Mouse (Mus musculus) myocyte (in vitro differentiated cells): ENCODE results near the gene Nipal3. TPM values are rescaled to one million over a fixed set of nuclear protein-coding genes. Genes with fewer than 3 reads are reported as not detected.

ENCODE experiments used
- H3K27me3 ChIP-seq: one replicate; pipeline ENCODE4 v1.6.1; 2011; ENCODE audit not compliant: control insufficient read depth, insufficient read depth, insufficient read length
- H3K36me3 ChIP-seq: one replicate; pipeline ENCODE4 v1.6.1; 2011; ENCODE audit not compliant: control insufficient read depth, insufficient read depth
- H3K4me2 ChIP-seq: one replicate; pipeline ENCODE4 v1.6.1; 2011; ENCODE audit warnings: low read depth, control low read depth
- H3K4me3 ChIP-seq: one replicate; pipeline ENCODE4 v1.5.1; 2011; ENCODE audit warnings: mild to moderate bottlenecking, control low read depth, moderate library complexity
- H3K79me2 ChIP-seq: one replicate; pipeline ENCODE4 v1.6.1; 2011; ENCODE audit not compliant: control insufficient read depth, insufficient read depth
- H3ac ChIP-seq: one replicate; pipeline ENCODE4 v1.6.1; 2011; ENCODE audit not compliant: control insufficient read depth, insufficient read length
- CEBPB ChIP-seq: IDR thresholded peaks from 2 replicates; pipeline ENCODE4 v1.6.1; 2011; ENCODE audit warnings: mild to moderate bottlenecking, moderate library complexity; ENCODE audit not compliant: poor library complexity, insufficient read depth, severe bottlenecking
- E2F4 ChIP-seq: IDR thresholded peaks from one replicate; pipeline ENCODE4 v1.6.1; 2011; ENCODE audit warnings: mild to moderate bottlenecking, control low read depth, moderate library complexity; ENCODE audit not compliant: insufficient read depth
- MAX ChIP-seq: IDR thresholded peaks from one replicate; pipeline ENCODE4 v1.6.1; 2011; ENCODE audit warnings: low read depth, mild to moderate bottlenecking, control low read depth
- MYOD1 ChIP-seq, 3 experiments: IDR thresholded peaks; one replicate each; pipeline ENCODE4 v1.6.1; 2011; ENCODE audit warnings: control low read depth in 2 of 3, low read depth in 2 of 3, mild to moderate bottlenecking in 2 of 3, moderate library complexity in 1 of 3; ENCODE audit not compliant: insufficient read length in 2 of 3, control insufficient read depth in 1 of 3
- MYOG ChIP-seq, 3 experiments: IDR thresholded peaks; one replicate each; pipeline ENCODE4 v1.6.1; 2011; ENCODE audit warnings: control low read depth in 2 of 3, low read depth in 2 of 3, mild to moderate bottlenecking in 2 of 3; ENCODE audit not compliant: insufficient read length in 2 of 3, control insufficient read depth in 1 of 3, insufficient read depth in 1 of 3
- POLR2A ChIP-seq: IDR thresholded peaks from one replicate; pipeline ENCODE4 v1.6.1; 2011; ENCODE audit warnings: low read depth, mild to moderate bottlenecking, control low read depth, moderate library complexity; ENCODE audit not compliant: insufficient read length
- POLR2AphosphoS2 ChIP-seq: IDR thresholded peaks from one replicate; pipeline ENCODE4 v1.6.1; 2011; ENCODE audit warnings: low read depth, control low read depth; ENCODE audit not compliant: insufficient read length
- REST ChIP-seq: IDR thresholded peaks from one replicate; pipeline ENCODE4 v1.6.1; 2011; ENCODE audit warnings: mild to moderate bottlenecking, control low read depth, moderate library complexity; ENCODE audit not compliant: insufficient read depth, insufficient read length
- SRF ChIP-seq: IDR thresholded peaks from one replicate; pipeline ENCODE4 v1.6.1; 2011; ENCODE audit warnings: low read depth; ENCODE audit not compliant: control insufficient read depth, insufficient read length
- TCF12 ChIP-seq: IDR thresholded peaks from one replicate; pipeline ENCODE4 v1.6.1; 2011; ENCODE audit warnings: mild to moderate bottlenecking, control low read depth; ENCODE audit not compliant: poor library complexity, insufficient read depth, severe bottlenecking
- TCF3 ChIP-seq: IDR thresholded peaks from one replicate; pipeline ENCODE4 v1.6.1; 2011; ENCODE audit warnings: low read depth, control low read depth; ENCODE audit not compliant: insufficient read length
- USF1 ChIP-seq: IDR thresholded peaks from one replicate; pipeline ENCODE4 v1.6.1; 2011; ENCODE audit warnings: low read depth, mild to moderate bottlenecking, control low read depth, moderate library complexity
- polyA plus RNA-seq: library from polyadenylated mRNA; unstranded; fragments of >200 nt; fragmentation: generic; extraction: Trizol; gene quantifications from one replicate; pipeline ENCODE4 v1.2.1, GENCODE M21; 2012; ENCODE audit warnings: missing spikeins

The Nipal3 gene
- polyA plus RNA-seq, 1 experiment: 5.1 TPM

DNA sequence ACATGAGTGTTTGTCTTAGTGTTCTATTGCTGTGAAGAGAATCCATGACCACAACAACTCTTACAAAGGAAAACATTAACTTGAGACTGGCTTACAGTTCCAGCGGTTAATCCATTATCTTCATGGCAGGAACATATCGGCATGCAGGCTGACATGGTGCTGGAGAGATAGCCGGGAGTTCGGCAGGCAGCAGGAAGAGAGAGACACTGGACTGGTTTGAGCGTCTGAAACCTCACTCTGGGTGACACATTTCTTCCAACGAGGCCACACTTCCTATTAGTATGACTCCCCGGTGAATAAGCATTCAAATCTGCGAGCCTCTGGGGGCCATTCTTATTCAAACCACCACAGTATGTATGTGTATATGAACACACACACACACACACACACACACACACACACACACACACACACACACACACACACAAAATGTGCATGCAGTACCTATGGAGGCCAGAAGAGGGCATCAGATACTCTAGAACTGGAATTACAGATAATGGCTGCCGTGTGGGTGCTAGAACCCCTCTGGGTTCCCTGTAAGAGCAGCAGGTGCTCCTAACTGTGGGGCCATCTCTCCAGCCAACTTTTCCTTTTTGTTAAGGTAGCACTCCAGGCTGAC lies 54.8 kb downstream of the Nipal3 start:
- Histone ChIP-seq H3K36me3 (no peaks in the 10 kb centered on the region), H3ac (no peak overlapping the region), H3K4me3 (no peak overlapping the region), H3K79me2 (no peaks in the 10 kb centered on the region), H3K4me2 (no peak overlapping the region), H3K27me3 (no peaks in the 10 kb centered on the region)
- TF ChIP-seq TCF12: no peak
- TF ChIP-seq MYOG (IDR thresholded peaks at IDR 0.05; ENCODE audit: control insufficient read depth in 1 of 3, insufficient read depth in 1 of 3, insufficient read length in 2 of 3, low read depth in 2 of 3): no peak
- TF ChIP-seq CEBPB: no peak
- TF ChIP-seq E2F4: no peak
- no peak for TF ChIP-seq REST
- TF ChIP-seq MYOD1 (IDR thresholded peaks at IDR 0.05; ENCODE audit: control insufficient read depth in 1 of 3, insufficient read length in 2 of 3, low read depth in 2 of 3): no peak
- no peak for TF ChIP-seq SRF
- TF ChIP-seq USF1: no peak
- TF ChIP-seq TCF3: no peak
- no peak for TF ChIP-seq POLR2A
- TF ChIP-seq MAX: no peak
- TF ChIP-seq POLR2AphosphoS2: no peak

DNA sequence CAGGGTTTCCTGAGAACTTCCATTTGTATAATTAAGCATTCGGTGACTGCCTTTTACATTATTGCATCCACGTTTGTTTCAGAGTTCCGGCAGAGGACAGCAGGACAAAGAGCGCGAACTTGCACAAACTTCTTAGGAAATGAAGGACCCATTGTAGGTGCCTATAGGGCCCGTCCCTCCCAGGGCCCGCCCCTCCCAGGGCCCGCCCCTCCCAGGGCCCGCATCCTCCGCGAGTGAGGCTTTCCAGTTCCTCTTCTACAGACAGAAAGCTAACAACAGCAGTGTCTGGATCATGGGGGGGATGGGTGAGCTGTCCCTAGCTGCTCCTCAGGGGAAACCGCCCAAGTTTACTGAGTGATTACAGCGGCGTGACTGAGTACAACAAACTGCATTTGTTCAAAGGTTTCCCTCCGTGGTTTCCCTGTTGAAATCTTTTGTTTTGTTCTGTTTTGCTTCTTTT lies 55.6 kb downstream of the Nipal3 start:
- Histone ChIP-seq H3K4me2 (peak overlapping the region; percentile 57), H3K27me3 (no peaks in the 10 kb centered on the region), H3K79me2 (no peaks in the 10 kb centered on the region), H3ac (no peak overlapping the region), H3K36me3 (no peaks in the 10 kb centered on the region), H3K4me3 (no peak overlapping the region)
- TF ChIP-seq REST (no peak), POLR2A (peak; percentile 36), SRF (no peak), POLR2AphosphoS2 (no peak)

DNA sequence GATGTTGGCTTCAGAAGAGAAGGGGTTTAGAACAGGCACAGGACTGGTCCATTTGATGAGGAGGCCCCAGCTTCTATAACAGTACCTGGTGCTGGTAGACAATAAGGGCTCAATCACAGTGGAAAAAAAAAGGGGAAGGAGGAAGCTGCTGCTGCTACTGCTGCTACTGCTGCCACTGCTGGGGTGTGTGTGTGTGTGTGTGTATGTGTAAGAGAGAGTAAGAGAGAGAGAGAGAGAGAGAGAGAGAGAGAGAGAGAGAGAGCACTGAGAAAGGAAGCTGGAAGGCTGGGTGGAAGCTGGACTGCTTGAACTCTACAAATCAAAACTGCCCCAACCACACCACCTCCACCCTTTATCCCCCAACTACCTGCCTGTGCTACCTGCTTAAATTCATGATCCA lies 56.9 kb downstream of the Nipal3 start:
- H3K79me2 ChIP-seq: no peaks in the 10 kb centered on the region

DNA sequence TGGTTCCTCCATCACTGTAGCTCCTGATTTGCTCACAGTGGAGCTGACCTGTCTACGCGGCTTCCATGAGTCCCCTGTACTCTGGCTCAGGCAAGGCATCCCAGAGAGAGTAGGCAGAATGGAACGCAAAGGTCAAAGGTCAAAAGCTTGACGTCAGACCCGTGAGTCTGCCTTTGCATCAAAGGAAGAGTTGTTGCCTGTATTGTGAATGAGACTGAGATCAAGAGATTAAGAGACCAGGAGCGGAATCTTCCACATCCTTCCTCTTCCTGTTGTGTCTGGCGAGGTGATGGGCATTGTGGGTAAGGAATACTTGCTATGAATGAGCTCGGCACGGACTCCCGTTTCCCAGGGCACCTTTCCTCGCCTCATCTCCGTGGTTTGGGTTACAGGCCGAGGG lies 58.5 kb downstream of the Nipal3 start:
- H3K4me2 ChIP-seq: no peak overlapping the region
- H3K4me3 ChIP-seq: no peak overlapping the region
- H3K79me2 ChIP-seq: no peaks in the 10 kb centered on the region
- H3K36me3 ChIP-seq: no peaks in the 10 kb centered on the region
- TF ChIP-seq CEBPB (no peak), POLR2AphosphoS2 (no peak), POLR2A (no peak)
- H3K27me3 ChIP-seq: no peaks in the 10 kb centered on the region
- H3ac ChIP-seq: no peak overlapping the region

More for the DNA sequence above, 56.9 kb downstream of the Nipal3 start:
- no peaks in the 10 kb centered on the region for H3K36me3 ChIP-seq
- H3K27me3 ChIP-seq: no peaks in the 10 kb centered on the region
- H3K4me3 ChIP-seq: no peak overlapping the region
- no peak overlapping the region for H3K4me2 ChIP-seq
- H3ac ChIP-seq: no peak overlapping the region
- TF ChIP-seq CEBPB: no peak
- TF ChIP-seq MYOD1 (IDR thresholded peaks at IDR 0.05; ENCODE audit: control insufficient read depth in 1 of 3, insufficient read length in 2 of 3, low read depth in 2 of 3): no peak
- no peak for TF ChIP-seq MYOG (IDR thresholded peaks at IDR 0.05; ENCODE audit: control insufficient read depth in 1 of 3, insufficient read depth in 1 of 3, insufficient read length in 2 of 3, low read depth in 2 of 3)
- no peak for TF ChIP-seq POLR2A
- TF ChIP-seq REST: no peak
- no peak for TF ChIP-seq MAX
- no peak for TF ChIP-seq POLR2AphosphoS2
- TF ChIP-seq SRF: no peak
- no peak for TF ChIP-seq TCF12
- TF ChIP-seq E2F4: no peak
- no peak for TF ChIP-seq USF1
- no peak for TF ChIP-seq TCF3

DNA sequence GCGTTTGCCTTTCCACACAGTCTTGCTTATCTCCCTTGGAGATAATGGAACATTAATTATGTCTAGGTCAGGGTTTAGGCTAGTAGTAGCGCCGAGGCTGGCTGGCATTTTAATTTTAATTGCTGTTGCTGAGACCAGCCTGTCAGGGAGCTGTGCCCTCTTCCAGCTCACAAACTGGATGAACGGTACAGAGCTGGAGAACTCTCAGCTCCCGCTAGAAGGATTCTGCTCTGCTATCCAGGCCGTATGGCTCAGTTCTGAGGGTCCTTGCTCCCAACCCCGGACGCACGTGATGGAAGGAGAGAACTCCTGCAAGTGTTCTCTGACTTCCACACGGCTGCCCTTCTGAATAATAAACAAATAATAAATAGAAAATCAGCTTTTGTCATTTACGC lies 60.4 kb downstream of the Nipal3 start:
- H3K36me3 ChIP-seq: no peaks in the 10 kb centered on the region
- TF ChIP-seq POLR2AphosphoS2: no peak
- TF ChIP-seq MYOD1 (IDR thresholded peaks at IDR 0.05; ENCODE audit: control insufficient read depth in 1 of 3, insufficient read length in 2 of 3, low read depth in 2 of 3): no peak
- TF ChIP-seq SRF: no peak
- TF ChIP-seq MYOG (IDR thresholded peaks at IDR 0.05; ENCODE audit: control insufficient read depth in 1 of 3, insufficient read depth in 1 of 3, insufficient read length in 2 of 3, low read depth in 2 of 3): no peak
- TF ChIP-seq USF1: no peak
- TF ChIP-seq POLR2A: no peak
- TF ChIP-seq MAX: no peak
- no peak for TF ChIP-seq TCF12
- TF ChIP-seq CEBPB: no peak
- TF ChIP-seq E2F4: no peak
- TF ChIP-seq REST: no peak
- no peak for TF ChIP-seq TCF3
- H3ac ChIP-seq: no peak overlapping the region
- H3K4me3 ChIP-seq: peak overlapping the region; percentile 32
- H3K79me2 ChIP-seq: no peaks in the 10 kb centered on the region
- no peaks in the 10 kb centered on the region for H3K27me3 ChIP-seq
- H3K4me2 ChIP-seq: peak overlapping the region; percentile 75
